Mouse (Mus musculus): ENCODE results near the gene Sun2.
A peak's percentile ranks its signal among the peaks of the same experiment; 100 is the strongest.

Gene Sun2

GRCm38 (mm10) chr15:79755176-79755575 is 12.8 kb upstream of the Sun2 start:
- no peak for DNase-seq

GRCm38 (mm10) chr15:79753873-79754272 is 11.5 kb upstream of the Sun2 start:
- DNase-seq: no peak

DNA sequence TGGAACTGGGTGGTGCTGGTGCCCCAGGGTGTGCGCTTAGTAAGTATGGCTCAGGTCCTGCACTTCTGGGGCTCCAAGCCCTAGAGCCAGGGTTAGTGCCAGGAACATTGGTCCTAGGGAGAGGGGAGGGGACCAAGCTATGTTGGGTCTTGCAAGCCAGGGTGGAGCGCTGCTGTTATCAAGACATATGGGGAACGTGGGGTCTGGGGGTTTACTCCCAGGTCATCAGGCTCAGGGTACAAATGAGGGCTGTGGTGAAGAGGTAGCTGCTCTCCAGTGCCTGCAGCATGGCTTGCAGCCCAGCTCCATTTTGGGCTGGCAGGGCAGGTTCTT is 11.1 kb upstream of the Sun2 start:
- no peak for DNase-seq

- peak; percentile 81 for DNase-seq
These were observed 10.5 kb upstream of the Sun2 start for GRCm38 (mm10) chr15:79752742-79753419.

GRCm38 (mm10) chr15:79751772-79752171 is 9.4 kb upstream of the Sun2 start:
- DNase-seq: no peak

- DNase-seq: no peak
These were observed 7.9 kb upstream of the Sun2 start for GRCm38 (mm10) chr15:79750266-79750665.

DNA sequence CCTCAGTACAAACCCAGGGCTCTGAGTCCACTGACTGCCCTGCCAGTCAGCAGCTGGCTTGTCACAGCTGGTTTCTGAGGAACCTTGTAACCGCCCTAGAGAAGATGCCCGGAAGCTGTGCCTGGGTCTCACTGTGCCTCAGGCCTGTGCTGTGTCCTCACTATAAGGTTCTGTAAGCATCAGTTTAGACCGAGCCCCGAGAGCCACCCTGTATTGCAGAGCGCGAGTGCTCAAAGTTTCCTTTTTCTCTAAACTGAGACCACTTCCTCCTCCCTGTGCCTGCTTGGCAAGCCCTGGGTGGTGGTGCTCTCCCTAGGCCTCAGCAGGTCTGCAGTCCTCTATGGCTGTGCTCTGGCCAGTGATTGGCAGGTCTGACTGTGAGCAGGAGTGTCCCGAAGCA is 6.8 kb upstream of the Sun2 start:
- DNase-seq: no peak

DNA sequence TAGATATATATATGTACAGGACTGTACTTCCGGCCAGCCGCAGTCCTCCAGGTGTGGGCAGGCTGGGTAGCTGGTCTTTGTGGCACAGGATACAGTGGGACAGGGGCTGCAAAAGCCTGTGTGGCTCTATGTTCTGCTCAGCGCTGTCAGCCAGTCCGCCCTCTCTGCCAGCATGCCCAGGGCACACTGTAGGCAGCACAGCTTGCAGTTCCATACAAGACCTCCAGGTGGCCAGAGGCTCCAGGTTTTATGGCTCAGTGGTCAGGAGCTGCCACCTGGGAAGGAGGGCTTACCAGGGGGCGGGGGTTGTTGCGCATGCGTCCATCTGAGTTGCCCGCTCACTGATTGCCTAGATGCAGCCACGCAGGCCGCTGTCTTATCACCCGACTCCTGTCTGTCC is 5.7 kb upstream of the Sun2 start:
- no peak for DNase-seq

DNA sequence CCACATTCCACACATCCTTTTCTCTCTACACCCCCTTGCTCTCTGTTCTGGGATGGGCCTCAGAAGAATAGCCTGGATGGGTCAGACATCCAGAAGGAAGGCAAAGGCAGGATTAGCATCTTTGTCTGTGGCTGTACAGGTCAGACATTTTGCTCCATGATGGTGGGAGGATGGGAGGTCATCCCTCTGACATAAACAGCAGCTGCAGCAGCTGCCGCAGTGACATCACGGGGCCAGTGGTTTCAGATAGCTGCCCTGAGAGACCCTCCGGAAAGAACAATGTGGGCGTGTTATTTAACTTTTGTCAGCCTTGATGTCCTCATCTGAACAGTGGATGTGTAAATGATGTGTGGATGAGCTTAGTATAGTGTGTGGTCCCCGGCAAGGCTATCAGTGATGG is 3.5 kb upstream of the Sun2 start:
- no peak for DNase-seq

GRCm38 (mm10) chr15:79745312-79745711 is 3.0 kb upstream of the Sun2 start:
- no peak for DNase-seq

- DNase-seq: no peak
These were observed 2.4 kb upstream of the Sun2 start for GRCm38 (mm10) chr15:79744742-79745141.

DNA sequence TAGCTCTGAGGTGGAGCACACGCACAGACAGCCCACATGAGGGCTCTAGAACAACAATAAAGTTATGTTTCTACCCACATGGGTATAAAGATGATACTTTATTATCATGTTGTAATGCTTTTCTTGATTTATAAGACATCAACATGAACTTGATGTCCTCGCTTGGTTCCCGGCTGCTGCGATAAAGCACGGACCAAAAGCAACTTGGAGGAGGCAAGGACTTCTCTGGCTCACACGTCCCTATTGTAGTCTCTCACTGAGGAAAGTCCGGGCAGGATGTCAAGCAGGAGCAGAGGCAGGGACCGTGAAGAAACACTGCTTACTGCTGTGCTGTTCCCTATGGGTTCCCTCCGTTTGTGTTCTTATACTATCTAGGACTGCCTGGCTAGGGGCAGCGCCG is 1.7 kb upstream of the Sun2 start:
- DNase-seq: no peak

- no peak for DNase-seq
These were observed 329 bp upstream of the Sun2 start for GRCm38 (mm10) chr15:79742706-79743023.

GRCm38 (mm10) chr15:79741173-79741858 is 1.0 kb downstream of the Sun2 start:
- no peak for DNase-seq

- DNase-seq: no peak
These were observed 1.6 kb downstream of the Sun2 start for GRCm38 (mm10) chr15:79740739-79741138.

DNA sequence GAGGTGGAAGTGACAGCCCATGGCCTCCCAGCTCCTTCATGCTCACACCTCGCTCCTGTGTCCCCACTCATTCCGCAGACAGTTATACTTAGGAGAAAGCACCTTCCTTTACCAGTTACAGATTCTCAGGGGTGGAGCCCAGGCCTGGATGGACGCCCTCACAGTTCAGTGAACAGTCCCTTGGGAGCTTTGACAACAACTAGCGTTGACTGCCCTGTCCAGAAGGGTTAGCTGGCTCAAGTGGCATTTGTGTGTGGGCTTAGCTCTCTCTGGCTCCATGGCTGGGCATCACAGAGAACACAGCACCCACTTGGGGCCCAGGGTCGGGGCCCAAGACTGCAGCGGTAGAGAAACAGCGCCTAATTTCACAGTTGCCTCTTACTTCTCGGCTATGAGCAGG is 8.0 kb downstream of the Sun2 start:
- no peak for DNase-seq

DNA sequence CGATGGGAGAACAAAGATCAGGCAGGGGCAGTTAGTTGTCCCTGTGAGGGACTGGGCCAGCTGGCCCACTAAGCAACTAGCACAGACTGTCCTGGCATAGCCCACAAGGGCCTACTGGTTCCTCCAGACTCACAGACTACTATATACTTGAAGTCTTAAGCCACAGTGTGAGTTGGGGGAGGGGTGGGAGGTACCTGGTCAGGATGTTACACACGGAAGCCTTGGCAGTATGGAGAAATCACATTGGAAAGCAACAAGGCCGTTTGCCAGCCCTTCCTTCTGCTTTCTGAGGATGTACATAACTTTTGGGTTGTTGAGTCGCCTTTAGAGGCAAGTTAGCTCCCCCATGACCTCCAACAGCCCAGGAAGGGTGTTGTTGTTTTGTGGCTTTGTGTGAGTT is 8.7 kb downstream of the Sun2 start:
- no peak for DNase-seq

GRCm38 (mm10) chr15:79733192-79733591 is 9.1 kb downstream of the Sun2 start:
- DNase-seq: no peak

DNA sequence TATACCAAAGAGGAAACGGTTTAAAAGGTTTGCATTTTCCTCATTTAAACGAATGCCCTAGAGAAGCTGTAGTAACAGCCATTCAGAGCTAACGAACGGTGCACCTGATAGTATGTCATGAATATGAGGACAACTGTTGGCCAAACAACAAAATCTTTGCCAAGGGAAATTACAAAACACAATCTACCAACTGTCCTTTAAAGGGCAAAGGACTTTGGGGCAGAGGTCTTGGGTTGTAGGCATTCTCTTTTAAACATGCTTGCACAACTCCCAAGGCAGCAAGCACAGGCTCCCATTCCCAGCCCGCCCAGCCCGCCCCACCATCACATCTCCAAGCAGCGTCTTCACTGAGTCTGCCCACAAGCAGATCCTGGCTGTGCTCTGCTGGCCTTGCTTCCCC is 10.8 kb downstream of the Sun2 start:
- no peak for DNase-seq

DNA sequence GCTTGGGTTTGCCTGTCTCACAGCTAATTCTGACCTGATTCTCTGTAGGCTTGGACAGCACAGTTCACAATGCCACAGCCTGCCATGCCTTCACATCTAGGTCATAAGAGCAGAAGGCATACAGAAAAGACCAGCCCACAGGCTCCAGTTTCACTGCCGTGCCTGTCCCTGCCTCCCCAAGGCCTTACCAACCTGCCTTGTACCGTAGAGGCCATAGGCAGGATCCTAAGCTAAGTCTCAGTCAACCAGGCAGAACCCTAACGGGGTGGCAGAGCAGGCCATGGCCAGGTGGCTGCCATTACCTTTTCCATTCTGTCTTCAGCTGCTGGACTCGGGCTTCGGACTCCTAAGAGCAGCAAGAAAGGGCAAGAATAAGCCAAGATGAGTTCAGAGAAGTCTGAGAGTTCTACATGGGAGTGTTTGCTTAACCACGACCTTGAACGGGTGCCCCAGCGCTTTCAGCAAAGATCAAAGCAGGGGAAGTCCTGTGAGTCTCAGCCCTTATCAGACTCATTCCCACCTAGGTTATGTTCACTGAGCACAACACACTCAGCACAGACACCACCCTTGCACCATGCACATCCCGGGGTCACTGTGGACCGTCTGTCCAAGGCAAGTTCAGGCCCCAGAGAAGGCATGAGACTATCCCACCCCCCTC is 13.5 kb downstream of the Sun2 start:
- DNase-seq: no peak

- no peak for DNase-seq
These were observed 14.0 kb downstream of the Sun2 start for GRCm38 (mm10) chr15:79728311-79728710.

- DNase-seq: no peak
These were observed 14.5 kb downstream of the Sun2 start for GRCm38 (mm10) chr15:79727840-79728239.

DNA sequence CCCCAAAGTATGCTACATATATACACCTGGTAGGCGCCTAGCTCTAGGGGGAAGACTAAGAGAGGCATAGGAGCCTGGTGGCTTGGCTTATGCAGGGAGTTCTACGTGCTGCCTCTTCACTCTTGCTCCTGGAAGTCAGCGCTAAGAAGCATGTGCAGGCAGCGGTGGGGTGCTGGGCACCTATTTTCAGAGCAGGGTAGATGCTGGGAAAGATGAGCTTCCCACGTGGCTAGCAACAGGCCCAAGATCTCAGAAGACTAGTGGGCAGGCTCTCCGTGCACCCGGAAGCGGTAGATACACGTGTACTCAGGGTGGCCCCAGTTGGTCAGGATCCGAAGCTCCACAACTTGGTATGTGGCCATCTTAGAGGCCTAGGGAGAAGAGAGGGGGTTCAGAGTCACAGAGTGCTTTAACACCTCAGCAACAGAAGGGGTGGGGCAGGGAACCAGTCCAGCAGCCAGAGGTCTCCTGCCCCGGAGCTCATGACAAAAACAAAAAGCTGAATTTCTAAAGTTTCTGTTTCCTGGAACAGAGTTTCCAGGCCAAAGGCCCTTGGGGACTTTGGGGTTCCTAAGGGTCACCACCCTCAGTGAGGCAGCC is 17.0 kb downstream of the Sun2 start:
- peak; percentile 52 for DNase-seq

DNA sequence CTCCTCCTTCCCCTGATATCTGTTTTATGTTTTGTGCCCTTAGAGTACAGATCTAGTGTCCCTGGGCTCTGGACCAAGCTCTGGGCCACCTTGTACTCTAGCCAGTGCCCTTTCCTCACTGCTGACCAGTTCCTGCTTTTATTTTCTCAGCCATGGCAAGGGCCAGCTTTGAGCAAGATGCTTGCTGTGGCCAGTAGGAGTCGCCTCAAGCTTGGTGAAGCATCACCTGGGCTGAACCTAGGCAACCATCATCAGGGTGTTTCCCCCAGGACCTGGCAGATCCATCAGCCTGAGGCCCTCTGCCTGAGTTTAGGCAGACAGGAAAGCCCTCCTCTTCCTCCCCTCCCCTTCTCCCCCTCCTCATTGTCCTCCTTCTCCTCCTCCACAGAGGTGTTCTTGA is 18.9 kb downstream of the Sun2 start:
- DNase-seq: peak; percentile 29

Data from right cerebral cortex, postnatal 25 days (tissue).